Mouse (Mus musculus): Measurements from ENCODE around the gene Fbxo7. TPM values are rescaled to one million over a fixed set of nuclear protein-coding genes. Genes with fewer than 3 reads are reported as not detected.
"Not testable (repeated sequence)": the region's sequence is repeated elsewhere in the genome, so short reads cannot be mapped to it uniquely, and the experiment has no call there.

Fbxo7 gene
- polyA plus RNA-seq, 1 experiment from 2014 or later = 26.2 TPM

DNA sequence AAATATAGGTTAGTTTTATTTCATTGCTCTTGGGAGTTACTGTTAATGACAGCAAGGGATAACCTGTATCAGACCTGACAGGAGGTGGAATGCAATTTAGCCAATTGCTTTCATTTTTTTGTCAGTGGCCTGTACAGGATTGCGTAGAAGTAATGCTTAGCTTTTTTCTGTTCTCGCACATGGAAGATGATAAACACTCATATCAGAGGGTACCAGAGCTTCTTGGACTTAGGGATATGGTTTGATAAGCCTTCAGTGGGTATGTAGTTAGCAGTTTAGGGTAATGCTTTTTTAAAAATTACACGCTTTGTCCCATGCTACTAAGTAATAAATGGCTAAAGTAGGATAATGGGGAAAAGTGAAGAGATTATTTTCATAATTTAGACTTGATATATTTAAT, 4.6 kb downstream of the Fbxo7 start:
- Histone ChIP-seq H3K4me1 (ENCODE audit: control insufficient read depth, insufficient read depth, low read length) (peaks cover 3% of the 10 kb centered on the region; the same call in 1 of the 2 replicates), H3K9me3 (ENCODE audit: control insufficient read depth, low read length) (no peaks in the 10 kb centered on the region), H3K4me2 (ENCODE audit: low read depth, low read length) (no peak overlapping the region), H3K9ac (replicated peaks; ENCODE audit: low read depth, low read length) (no peak overlapping the region), H3K36me3 (ENCODE audit: control insufficient read depth, insufficient read depth, low read length) (no peaks in the 10 kb centered on the region), H3K4me3 (ENCODE audit: low read depth, low read length) (no peak overlapping the region), H3K27ac (ENCODE audit: low read depth, low read length) (no peak overlapping the region), H3K27me3 (ENCODE audit: control insufficient read depth, insufficient read depth, low read length) (no peaks in the 10 kb centered on the region)
- ATAC-seq (ENCODE audit: low read depth) = no peak
- WGBS = 97% methylated on average over 3 of the region's 3 CpGs

DNA sequence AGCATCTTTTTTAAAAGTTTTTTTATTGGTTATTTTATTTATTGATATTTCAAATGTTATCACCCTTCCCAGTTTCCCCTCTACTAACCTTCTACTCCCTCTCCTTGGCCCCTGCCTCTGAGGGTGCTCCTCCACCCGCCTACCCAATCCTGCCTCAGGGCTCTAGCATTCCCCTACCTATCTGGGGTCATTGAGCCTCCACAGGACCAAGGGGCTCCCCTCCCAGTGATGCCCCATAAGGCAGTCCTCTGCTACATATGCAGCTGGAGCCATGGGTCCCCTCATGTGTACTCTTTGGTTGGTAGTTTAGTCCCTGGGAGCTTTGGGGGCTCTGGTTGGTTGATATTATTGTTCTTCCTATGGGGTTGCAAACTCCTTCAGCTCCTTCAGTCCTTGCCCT, 5.0 kb downstream of the Fbxo7 start:
- 80% methylated on average over 1 of the region's 1 CpGs for WGBS
- not testable (repeated sequence) for H3K27me3 ChIP-seq (ENCODE audit: control insufficient read depth, insufficient read depth, low read length); H3K9ac ChIP-seq (replicated peaks; ENCODE audit: low read depth, low read length); H3K27ac ChIP-seq (ENCODE audit: low read depth, low read length); H3K36me3 ChIP-seq (ENCODE audit: control insufficient read depth, insufficient read depth, low read length); H3K4me3 ChIP-seq (ENCODE audit: low read depth, low read length); H3K4me2 ChIP-seq (ENCODE audit: low read depth, low read length); ATAC-seq (ENCODE audit: low read depth); H3K9me3 ChIP-seq (ENCODE audit: control insufficient read depth, low read length); H3K4me1 ChIP-seq (ENCODE audit: control insufficient read depth, insufficient read depth, low read length)

DNA sequence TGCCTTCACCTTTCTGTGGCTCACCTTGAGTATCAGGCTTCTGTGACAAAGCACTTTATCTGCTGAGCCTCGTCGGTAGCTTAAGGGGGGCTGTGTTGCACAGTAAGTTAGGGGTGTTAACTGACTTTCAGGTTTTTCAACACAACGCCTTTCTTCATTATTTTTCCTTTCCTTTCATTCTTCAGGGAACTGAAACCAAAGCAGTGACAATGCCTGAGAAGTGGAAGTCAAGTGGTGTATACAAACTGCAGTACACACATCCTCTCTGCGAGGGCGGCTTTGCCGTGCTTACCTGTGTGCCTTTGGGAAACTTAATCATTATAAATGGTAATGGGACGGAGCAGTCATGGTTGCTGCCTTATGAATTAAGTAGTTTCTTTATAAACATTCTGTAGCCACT, 9.0 kb downstream of the Fbxo7 start:
- WGBS = 87% methylated on average over 7 of the region's 7 CpGs
- H3K9ac ChIP-seq (replicated peaks; ENCODE audit: low read depth, low read length) = no peak overlapping the region
- ATAC-seq (ENCODE audit: low read depth) = no peak
- H3K27me3 ChIP-seq (ENCODE audit: control insufficient read depth, insufficient read depth, low read length) = no peaks in the 10 kb centered on the region
- H3K27ac ChIP-seq (ENCODE audit: low read depth, low read length) = no peak overlapping the region
- no peaks in the 10 kb centered on the region for H3K9me3 ChIP-seq (ENCODE audit: control insufficient read depth, low read length)
- H3K4me2 ChIP-seq (ENCODE audit: low read depth, low read length) = no peak overlapping the region
- H3K4me1 ChIP-seq (ENCODE audit: control insufficient read depth, insufficient read depth, low read length) = no peaks in the 10 kb centered on the region
- H3K36me3 ChIP-seq (ENCODE audit: control insufficient read depth, insufficient read depth, low read length) = no peaks in the 10 kb centered on the region
- H3K4me3 ChIP-seq (ENCODE audit: low read depth, low read length) = no peak overlapping the region

DNA sequence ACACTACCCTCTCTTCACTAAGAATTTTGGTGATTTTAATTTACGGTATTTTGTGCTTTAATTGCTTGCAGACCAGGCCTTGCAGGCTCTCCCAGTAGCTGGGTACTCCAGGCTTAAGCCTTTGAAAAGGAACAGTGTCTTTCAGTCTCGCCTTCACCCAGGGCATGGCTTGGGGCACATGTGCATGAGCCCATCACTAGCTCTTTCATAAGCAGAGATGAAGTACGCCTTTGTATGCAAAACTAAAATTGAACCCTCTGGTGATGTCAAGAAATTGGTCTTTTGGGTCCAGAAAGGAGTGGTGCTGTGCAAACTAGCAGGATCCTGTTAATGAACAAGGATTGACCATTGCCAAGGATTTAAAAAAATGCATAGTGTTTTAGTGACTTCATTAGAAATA, 10.7 kb downstream of the Fbxo7 start:
- no peak overlapping the region for H3K9ac ChIP-seq (replicated peaks; ENCODE audit: low read depth, low read length)
- no peak overlapping the region for H3K27ac ChIP-seq (ENCODE audit: low read depth, low read length)
- H3K36me3 ChIP-seq (ENCODE audit: control insufficient read depth, insufficient read depth, low read length) = no peaks in the 10 kb centered on the region
- 75% methylated on average over 3 of the region's 3 CpGs for WGBS
- H3K4me1 ChIP-seq (ENCODE audit: control insufficient read depth, insufficient read depth, low read length) = no peaks in the 10 kb centered on the region
- no peaks in the 10 kb centered on the region for H3K27me3 ChIP-seq (ENCODE audit: control insufficient read depth, insufficient read depth, low read length)
- no peak for ATAC-seq (ENCODE audit: low read depth)
- H3K9me3 ChIP-seq (ENCODE audit: control insufficient read depth, low read length) = no peaks in the 10 kb centered on the region
- no peak overlapping the region for H3K4me2 ChIP-seq (ENCODE audit: low read depth, low read length)
- H3K4me3 ChIP-seq (ENCODE audit: low read depth, low read length) = no peak overlapping the region

DNA sequence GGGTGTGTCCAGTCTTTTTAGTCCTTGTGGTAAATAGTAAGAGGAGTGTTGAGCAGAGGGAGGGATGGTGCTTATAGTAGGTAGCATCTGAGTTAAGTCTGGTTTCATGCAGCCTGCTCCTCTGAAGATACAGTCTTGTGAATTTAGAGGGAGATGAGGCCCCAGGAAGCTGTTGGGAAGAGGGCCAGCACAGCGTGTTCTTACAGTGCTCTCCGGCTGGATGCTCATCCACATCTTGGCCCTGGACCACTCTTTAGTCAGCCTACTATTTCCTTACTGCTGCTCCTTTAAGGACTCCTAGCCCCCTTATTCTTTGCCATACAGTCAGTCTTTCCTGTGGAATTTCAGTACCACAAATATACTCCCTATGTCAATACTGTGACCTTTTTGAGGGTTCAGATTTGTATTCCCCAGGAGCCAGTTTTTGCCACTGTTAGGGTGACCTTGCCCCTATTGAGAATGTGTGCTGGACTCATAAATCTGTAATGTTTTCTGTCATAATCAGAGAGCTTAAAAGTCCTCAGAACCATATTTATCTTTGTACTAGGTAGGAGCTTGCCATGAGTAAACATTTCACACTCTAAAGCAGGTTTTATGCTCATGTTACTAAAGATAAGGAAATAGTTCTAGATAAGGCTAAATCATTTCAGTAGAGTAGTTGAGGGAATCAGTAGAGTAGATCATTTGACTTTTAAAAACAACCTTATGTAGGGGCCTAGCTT, 12.4 kb downstream of the Fbxo7 start:
- Histone ChIP-seq H3K4me1 (ENCODE audit: control insufficient read depth, insufficient read depth, low read length) (no peaks in the 10 kb centered on the region), H3K4me3 (ENCODE audit: low read depth, low read length) (no peak overlapping the region), H3K4me2 (ENCODE audit: low read depth, low read length) (no peak overlapping the region), H3K27ac (ENCODE audit: low read depth, low read length) (no peak overlapping the region), H3K36me3 (ENCODE audit: control insufficient read depth, insufficient read depth, low read length) (no peaks in the 10 kb centered on the region), H3K27me3 (ENCODE audit: control insufficient read depth, insufficient read depth, low read length) (no peaks in the 10 kb centered on the region), H3K9ac (replicated peaks; ENCODE audit: low read depth, low read length) (no peak overlapping the region), H3K9me3 (ENCODE audit: control insufficient read depth, low read length) (no peaks in the 10 kb centered on the region)
- WGBS = 82% methylated on average over 2 of the region's 2 CpGs
- ATAC-seq (ENCODE audit: low read depth) = no peak

DNA sequence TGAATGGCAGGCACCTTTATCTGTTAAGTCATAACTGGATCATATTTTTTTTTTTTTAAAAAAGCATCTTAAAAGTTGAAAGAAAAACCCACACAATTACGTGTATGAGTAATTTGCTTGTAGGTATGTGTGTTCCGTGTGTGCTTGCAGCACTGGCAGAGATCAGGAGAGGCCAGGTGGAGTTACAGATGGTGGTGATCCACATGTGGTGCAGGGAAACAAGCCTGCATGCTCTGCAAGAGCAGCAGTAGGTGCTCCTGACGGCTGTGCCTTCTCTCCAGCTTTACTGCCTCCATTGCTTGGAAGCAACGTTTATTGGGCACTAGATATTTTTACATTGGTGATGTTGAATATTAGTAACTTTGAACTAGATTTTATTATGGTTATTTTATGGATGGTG, 21.9 kb downstream of the Fbxo7 start:
- Histone ChIP-seq H3K4me1 (ENCODE audit: control insufficient read depth, insufficient read depth, low read length) (no peaks in the 10 kb centered on the region), H3K4me3 (ENCODE audit: low read depth, low read length) (no peak overlapping the region), H3K27ac (ENCODE audit: low read depth, low read length) (no peak overlapping the region), H3K9ac (replicated peaks; ENCODE audit: low read depth, low read length) (no peak overlapping the region), H3K27me3 (ENCODE audit: control insufficient read depth, insufficient read depth, low read length) (no peaks in the 10 kb centered on the region), H3K4me2 (ENCODE audit: low read depth, low read length) (no peak overlapping the region), H3K9me3 (ENCODE audit: control insufficient read depth, low read length) (no peaks in the 10 kb centered on the region), H3K36me3 (ENCODE audit: control insufficient read depth, insufficient read depth, low read length) (no peaks in the 10 kb centered on the region)
- ATAC-seq (ENCODE audit: low read depth) = no peak
- 85% methylated on average over 4 of the region's 4 CpGs for WGBS

DNA sequence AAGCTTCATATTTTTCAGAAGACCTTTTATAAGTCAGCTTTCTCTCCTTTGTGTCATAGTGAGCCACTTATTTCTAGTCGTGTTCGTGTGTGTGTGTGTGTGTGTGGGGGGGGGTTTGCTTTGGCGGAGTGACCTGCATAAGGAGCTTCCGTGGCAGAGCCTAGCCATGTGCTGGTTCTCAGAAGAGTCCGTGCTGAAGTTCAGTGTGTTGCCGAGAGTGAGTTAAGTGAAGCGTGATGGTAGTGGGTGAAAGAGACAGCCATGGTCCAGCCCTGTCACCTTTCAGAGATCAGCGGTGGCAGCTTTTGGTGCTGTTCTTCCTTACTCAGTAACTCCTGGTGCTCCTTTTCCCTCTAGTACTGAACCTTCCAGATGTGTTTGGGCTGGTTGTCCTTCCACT, 22.3 kb downstream of the Fbxo7 start:
- H3K27ac ChIP-seq (ENCODE audit: low read depth, low read length) = no peak overlapping the region
- H3K27me3 ChIP-seq (ENCODE audit: control insufficient read depth, insufficient read depth, low read length) = no peaks in the 10 kb centered on the region
- no peak for ATAC-seq (ENCODE audit: low read depth)
- H3K9me3 ChIP-seq (ENCODE audit: control insufficient read depth, low read length) = no peaks in the 10 kb centered on the region
- H3K4me1 ChIP-seq (ENCODE audit: control insufficient read depth, insufficient read depth, low read length) = no peaks in the 10 kb centered on the region
- no peak overlapping the region for H3K4me3 ChIP-seq (ENCODE audit: low read depth, low read length)
- 87% methylated on average over 8 of the region's 8 CpGs for WGBS
- H3K9ac ChIP-seq (replicated peaks; ENCODE audit: low read depth, low read length) = no peak overlapping the region
- H3K36me3 ChIP-seq (ENCODE audit: control insufficient read depth, insufficient read depth, low read length) = no peaks in the 10 kb centered on the region
- no peak overlapping the region for H3K4me2 ChIP-seq (ENCODE audit: low read depth, low read length)

DNA sequence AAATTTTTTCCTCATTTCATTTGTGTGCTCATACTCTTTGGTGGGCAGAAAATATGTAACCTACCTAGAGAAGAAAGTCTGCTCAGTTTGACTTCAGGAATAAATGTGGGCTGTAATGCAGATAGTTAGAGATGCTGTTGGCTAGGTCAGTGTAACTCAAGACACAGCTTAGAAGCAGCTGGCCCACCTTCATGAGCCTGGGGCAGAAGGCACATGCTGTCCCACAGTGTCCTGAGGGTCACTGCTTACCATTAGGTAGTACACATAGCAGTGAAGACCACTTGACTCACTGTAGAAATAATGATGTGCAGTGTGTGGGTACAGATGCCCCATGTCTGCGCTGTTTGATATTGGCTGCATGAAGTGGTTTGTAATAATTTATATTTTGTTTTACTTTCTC, 24.6 kb downstream of the Fbxo7 start:
- ATAC-seq (ENCODE audit: low read depth) = no peak
- no peaks in the 10 kb centered on the region for H3K4me1 ChIP-seq (ENCODE audit: control insufficient read depth, insufficient read depth, low read length)
- H3K4me2 ChIP-seq (ENCODE audit: low read depth, low read length) = no peak overlapping the region
- H3K9me3 ChIP-seq (ENCODE audit: control insufficient read depth, low read length) = no peaks in the 10 kb centered on the region
- 97% methylated on average over 1 of the region's 1 CpGs for WGBS
- H3K9ac ChIP-seq (replicated peaks; ENCODE audit: low read depth, low read length) = no peak overlapping the region
- no peaks in the 10 kb centered on the region for H3K27me3 ChIP-seq (ENCODE audit: control insufficient read depth, insufficient read depth, low read length)
- H3K4me3 ChIP-seq (ENCODE audit: low read depth, low read length) = no peak overlapping the region
- no peaks in the 10 kb centered on the region for H3K36me3 ChIP-seq (ENCODE audit: control insufficient read depth, insufficient read depth, low read length)
- H3K27ac ChIP-seq (ENCODE audit: low read depth, low read length) = no peak overlapping the region

DNA sequence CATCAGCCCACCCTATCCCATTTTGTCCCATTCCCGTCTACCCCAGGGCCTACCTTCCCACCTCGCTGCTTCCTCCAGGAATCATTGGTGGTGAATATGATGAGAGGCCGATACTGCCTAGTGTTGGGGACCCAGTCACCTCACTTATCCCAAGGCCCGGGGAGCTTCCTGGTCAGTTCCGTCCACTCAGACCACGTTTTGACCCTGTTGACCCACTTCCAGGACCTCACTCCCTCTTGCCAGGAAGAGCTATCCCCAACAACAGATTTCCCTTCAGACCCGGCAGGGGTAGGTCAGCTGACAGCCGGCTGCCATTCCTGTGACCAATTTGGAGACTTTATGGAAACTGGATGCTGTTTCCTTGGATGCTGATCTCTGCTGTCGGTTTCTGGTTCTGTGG, 26.0 kb downstream of the Fbxo7 start:
- 91% methylated on average over 9 of the region's 9 CpGs for WGBS
- H3K9me3 ChIP-seq (ENCODE audit: control insufficient read depth, low read length) = no peaks in the 10 kb centered on the region
- no peak overlapping the region for H3K4me3 ChIP-seq (ENCODE audit: low read depth, low read length)
- H3K9ac ChIP-seq (replicated peaks; ENCODE audit: low read depth, low read length) = no peak overlapping the region
- no peak overlapping the region for H3K4me2 ChIP-seq (ENCODE audit: low read depth, low read length)
- ATAC-seq (ENCODE audit: low read depth) = no peak
- no peaks in the 10 kb centered on the region for H3K27me3 ChIP-seq (ENCODE audit: control insufficient read depth, insufficient read depth, low read length)
- H3K36me3 ChIP-seq (ENCODE audit: control insufficient read depth, insufficient read depth, low read length) = no peaks in the 10 kb centered on the region
- H3K4me1 ChIP-seq (ENCODE audit: control insufficient read depth, insufficient read depth, low read length) = no peaks in the 10 kb centered on the region
- H3K27ac ChIP-seq (ENCODE audit: low read depth, low read length) = no peak overlapping the region
